Mouse (Mus musculus): Measurements from ENCODE around the gene Mill2. TPM values are rescaled to one million over a fixed set of nuclear protein-coding genes. Genes with fewer than 3 reads are reported as not detected.
A peak's percentile ranks its signal among the peaks of the same experiment; 100 is the strongest.

The Mill2 gene
- polyA plus RNA-seq, 2 experiments: 0.21 to 0.91 TPM

- no peak for TF ChIP-seq POLR2A (IDR thresholded peaks at IDR 0.05; ENCODE audit: borderline replicate concordance, extremely low read depth, insufficient read depth, insufficient read length)
- 100% methylated on average over 1 of the region's 1 CpGs for WGBS
- Histone ChIP-seq H3K27ac (replicated peaks; ENCODE audit: low read depth, low read length) (no peak overlapping the region), H3K4me1 (ENCODE audit: control insufficient read depth, insufficient read depth, low read length) (no peaks in the 10 kb centered on the region), H3K36me3 (ENCODE audit: control insufficient read depth, insufficient read depth, low read length) (no peaks in the 10 kb centered on the region), H3K9me3 (ENCODE audit: control insufficient read depth, low read length) (no peaks in the 10 kb centered on the region), H3K4me2 (replicated peaks; ENCODE audit: low read depth, low read length, severe bottlenecking) (no peak overlapping the region), H3K9ac (ENCODE audit: low read depth, low read length, severe bottlenecking) (no peak overlapping the region), H3K4me3 (replicated peaks; ENCODE audit: low read length) (no peak overlapping the region), H3K27me3 (ENCODE audit: control insufficient read depth, insufficient read depth, low read length) (no peaks in the 10 kb centered on the region)
- DNase-seq (ENCODE audit: low spot score) (no peak), ATAC-seq (ENCODE audit: low FRiP score, low read depth) (no peak)
These were observed 47.2 kb downstream of the Mill2 start for GRCm38 (mm10) chr7:18886963-18887362.

DNA sequence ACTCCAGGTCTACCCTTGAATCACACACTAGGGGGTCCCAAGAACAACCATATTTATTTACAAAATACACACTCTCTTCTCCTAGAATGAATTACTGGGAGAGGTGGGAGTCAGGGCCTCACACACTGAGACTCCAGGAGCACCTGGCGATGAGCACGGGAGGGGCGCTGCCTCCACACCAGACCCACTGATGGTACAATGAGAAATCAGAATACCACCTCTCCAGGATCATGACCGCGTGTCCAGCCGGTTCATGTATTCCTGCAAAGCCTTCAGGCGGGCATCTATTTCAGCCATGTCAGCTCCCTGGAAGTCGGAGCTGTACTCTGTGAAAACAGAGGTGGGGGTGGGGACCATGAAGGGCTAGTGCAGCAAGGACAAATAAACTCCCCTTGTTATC is 51.1 kb downstream of the Mill2 start:
- TF ChIP-seq POLR2A (IDR thresholded peaks at IDR 0.05; ENCODE audit: borderline replicate concordance, extremely low read depth, insufficient read depth, insufficient read length): no peak
- peaks cover 20% of the 10 kb centered on the region for H3K4me1 ChIP-seq (ENCODE audit: control insufficient read depth, insufficient read depth, low read length)

GRCm38 (mm10) chr7:18891872-18892599 is 52.3 kb downstream of the Mill2 start:
- peak overlapping the region; percentile 47; the same call in 1 of the 2 replicates for H3K9ac ChIP-seq (ENCODE audit: low read depth, low read length, severe bottlenecking)
- ATAC-seq (ENCODE audit: low FRiP score, low read depth): peak; percentile 67; the same call in 1 of the 2 replicates
- H3K4me3 ChIP-seq (replicated peaks; ENCODE audit: low read length): peak overlapping the region; percentile 39
- H3K4me2 ChIP-seq (replicated peaks; ENCODE audit: low read depth, low read length, severe bottlenecking): peak overlapping the region; percentile 90
- H3K27me3 ChIP-seq (ENCODE audit: control insufficient read depth, insufficient read depth, low read length): peaks cover 8% of the 10 kb centered on the region
- no peak for TF ChIP-seq POLR2A (IDR thresholded peaks at IDR 0.05; ENCODE audit: borderline replicate concordance, extremely low read depth, insufficient read depth, insufficient read length)
- WGBS: 23% methylated on average over 33 of the region's 33 CpGs
- H3K27ac ChIP-seq (replicated peaks; ENCODE audit: low read depth, low read length): no peak overlapping the region
- DNase-seq (ENCODE audit: low spot score): peak; percentile 88
- H3K9me3 ChIP-seq (ENCODE audit: control insufficient read depth, low read length): no peaks in the 10 kb centered on the region
- peaks cover 20% of the 10 kb centered on the region for H3K4me1 ChIP-seq (ENCODE audit: control insufficient read depth, insufficient read depth, low read length)
- no peaks in the 10 kb centered on the region for H3K36me3 ChIP-seq (ENCODE audit: control insufficient read depth, insufficient read depth, low read length)

More for the DNA sequence above, 51.1 kb downstream of the Mill2 start:
- Histone ChIP-seq H3K9me3 (ENCODE audit: control insufficient read depth, low read length) (no peaks in the 10 kb centered on the region), H3K27ac (replicated peaks; ENCODE audit: low read depth, low read length) (no peak overlapping the region), H3K27me3 (ENCODE audit: control insufficient read depth, insufficient read depth, low read length) (peaks cover 8% of the 10 kb centered on the region), H3K36me3 (ENCODE audit: control insufficient read depth, insufficient read depth, low read length) (no peaks in the 10 kb centered on the region), H3K4me2 (replicated peaks; ENCODE audit: low read depth, low read length, severe bottlenecking) (no peak overlapping the region), H3K9ac (ENCODE audit: low read depth, low read length, severe bottlenecking) (no peak overlapping the region), H3K4me3 (replicated peaks; ENCODE audit: low read length) (no peak overlapping the region)
- ATAC-seq (ENCODE audit: low FRiP score, low read depth): no peak
- 95% methylated on average over 8 of the region's 8 CpGs for WGBS
- no peak for DNase-seq (ENCODE audit: low spot score)

GRCm38 (mm10) chr7:18893009-18893408 is 53.2 kb downstream of the Mill2 start:
- 22% methylated on average over 19 of the region's 27 CpGs for WGBS

GRCm38 (mm10) chr7:18893651-18894430 is 54.1 kb downstream of the Mill2 start:
- no peak for TF ChIP-seq POLR2A (IDR thresholded peaks at IDR 0.05; ENCODE audit: borderline replicate concordance, extremely low read depth, insufficient read depth, insufficient read length)
- peak overlapping the region; percentile 58 for H3K9ac ChIP-seq (ENCODE audit: low read depth, low read length, severe bottlenecking)
- H3K4me2 ChIP-seq (replicated peaks; ENCODE audit: low read depth, low read length, severe bottlenecking): peak overlapping the region; percentile 90
- no peaks in the 10 kb centered on the region for H3K9me3 ChIP-seq (ENCODE audit: control insufficient read depth, low read length)
- H3K4me3 ChIP-seq (replicated peaks; ENCODE audit: low read length): peak overlapping the region; percentile 44
- DNase-seq (ENCODE audit: low spot score): peak; percentile 47
- H3K4me1 ChIP-seq (ENCODE audit: control insufficient read depth, insufficient read depth, low read length): peaks cover 20% of the 10 kb centered on the region
- H3K36me3 ChIP-seq (ENCODE audit: control insufficient read depth, insufficient read depth, low read length): peaks cover 11% of the 10 kb centered on the region; the same call in 1 of the 2 replicates
- peak; percentile 55 for ATAC-seq (ENCODE audit: low FRiP score, low read depth)
- H3K27ac ChIP-seq (replicated peaks; ENCODE audit: low read depth, low read length): no peak overlapping the region
- H3K27me3 ChIP-seq (ENCODE audit: control insufficient read depth, insufficient read depth, low read length): peaks cover 8% of the 10 kb centered on the region
- 1% methylated on average over 40 of the region's 41 CpGs for WGBS

More at GRCm38 (mm10) chr7:18893009-18893408, 53.2 kb downstream of the Mill2 start:
- Histone ChIP-seq H3K4me3 (replicated peaks; ENCODE audit: low read length) (peak overlapping the region; percentile 44; the same call in 1 of the 2 replicates), H3K4me2 (replicated peaks; ENCODE audit: low read depth, low read length, severe bottlenecking) (peak overlapping the region; percentile 90), H3K9me3 (ENCODE audit: control insufficient read depth, low read length) (no peaks in the 10 kb centered on the region), H3K27me3 (ENCODE audit: control insufficient read depth, insufficient read depth, low read length) (peaks cover 8% of the 10 kb centered on the region), H3K4me1 (ENCODE audit: control insufficient read depth, insufficient read depth, low read length) (peaks cover 20% of the 10 kb centered on the region), H3K9ac (ENCODE audit: low read depth, low read length, severe bottlenecking) (no peak overlapping the region), H3K36me3 (ENCODE audit: control insufficient read depth, insufficient read depth, low read length) (peaks cover 5% of the 10 kb centered on the region; the same call in 1 of the 2 replicates), H3K27ac (replicated peaks; ENCODE audit: low read depth, low read length) (no peak overlapping the region)
- no peak for TF ChIP-seq POLR2A (IDR thresholded peaks at IDR 0.05; ENCODE audit: borderline replicate concordance, extremely low read depth, insufficient read depth, insufficient read length)
- DNase-seq (ENCODE audit: low spot score): no peak
- ATAC-seq (ENCODE audit: low FRiP score, low read depth): no peak

Measured in limb, embryonic 14.5 days (tissue).